Mouse (Mus musculus) forebrain, embryonic 14.5 days (tissue): ENCODE measurements around the gene Depdc1b. TPM values are rescaled to one million over a fixed set of nuclear protein-coding genes. Genes with fewer than 3 reads are reported as not detected.

Source experiments
- ATAC-seq: fragments of 200-750 bp; cut with Nextera tagmentation; 2 replicates; pipeline ENCODE4 v1.8.0; 2017; ENCODE audit warnings: mild to moderate bottlenecking, moderate library complexity
- DNase-seq: peaks from one replicate; pipeline ENCODE4 v3.0.0-alpha.2; 2015; ENCODE audit warnings: low spot score
- H3K27ac ChIP-seq: fragments of 300-500 bp; sonication (generic); 2 replicates; pipeline ENCODE4 v1.5.1; 2014; ENCODE audit warnings: low read depth, mild to moderate bottlenecking, control low read depth, low read length, moderate library complexity
- H3K27me3 ChIP-seq: fragments of 300-500 bp; sonication (generic); replicated peaks from 2 replicates; pipeline ENCODE4 v1.6.1; 2014; ENCODE audit warnings: low read length, control low read depth, mixed read lengths; ENCODE audit not compliant: control insufficient read depth, insufficient read depth
- H3K36me3 ChIP-seq: fragments of 300-500 bp; sonication (generic); 2 replicates; pipeline ENCODE4 v1.6.1; 2014; ENCODE audit warnings: low read length, control low read depth; ENCODE audit not compliant: control insufficient read depth, insufficient read depth
- H3K4me1 ChIP-seq: fragments of 300-500 bp; sonication (generic); 2 replicates; pipeline ENCODE4 v1.6.1; 2014; ENCODE audit warnings: antibody characterized with exemption, low read length, control low read depth; ENCODE audit not compliant: control insufficient read depth, insufficient read depth
- H3K4me2 ChIP-seq: fragments of 300-500 bp; sonication (generic); 2 replicates; pipeline ENCODE4 v1.6.1; 2014; ENCODE audit warnings: mild to moderate bottlenecking, control low read depth, low read length
- H3K4me3 ChIP-seq: fragments of 300-500 bp; sonication (generic); 2 replicates; pipeline ENCODE4 v1.5.1; 2014; ENCODE audit warnings: low read depth, low read length, control low read depth
- H3K9ac ChIP-seq: fragments of 300-500 bp; sonication (generic); 2 replicates; pipeline ENCODE4 v1.6.1; 2014; ENCODE audit warnings: mild to moderate bottlenecking, low read length, control low read depth, moderate library complexity
- H3K9me3 ChIP-seq: fragments of 300-500 bp; sonication (generic); replicated peaks from 2 replicates; pipeline ENCODE4 v1.6.1; 2016; ENCODE audit warnings: low read length, control low read depth, mixed read lengths; ENCODE audit not compliant: control insufficient read depth
- WGBS: fragments of 180-500 bp; shearing (Covaris S2); extraction: QIAGEN DNeasy Blood & Tissue Kit; methylation state at CpG from one replicate; pipeline ENCODE4 v1.1.7; 2014; 5-methylcytosine and 5-hydroxymethylcytosine counted together
- polyA plus RNA-seq: library from polyadenylated mRNA; unstranded; fragments of >200 nt; fragmentation: Nextera tagmentation; extraction: Ambion mirVana; gene quantifications from 2 replicates; pipeline ENCODE4 v1.2.1, GENCODE M21; 2014

The Depdc1b gene
- polyA plus RNA-seq, 1 experiment from 2014 or later: 6.8 TPM

DNA sequence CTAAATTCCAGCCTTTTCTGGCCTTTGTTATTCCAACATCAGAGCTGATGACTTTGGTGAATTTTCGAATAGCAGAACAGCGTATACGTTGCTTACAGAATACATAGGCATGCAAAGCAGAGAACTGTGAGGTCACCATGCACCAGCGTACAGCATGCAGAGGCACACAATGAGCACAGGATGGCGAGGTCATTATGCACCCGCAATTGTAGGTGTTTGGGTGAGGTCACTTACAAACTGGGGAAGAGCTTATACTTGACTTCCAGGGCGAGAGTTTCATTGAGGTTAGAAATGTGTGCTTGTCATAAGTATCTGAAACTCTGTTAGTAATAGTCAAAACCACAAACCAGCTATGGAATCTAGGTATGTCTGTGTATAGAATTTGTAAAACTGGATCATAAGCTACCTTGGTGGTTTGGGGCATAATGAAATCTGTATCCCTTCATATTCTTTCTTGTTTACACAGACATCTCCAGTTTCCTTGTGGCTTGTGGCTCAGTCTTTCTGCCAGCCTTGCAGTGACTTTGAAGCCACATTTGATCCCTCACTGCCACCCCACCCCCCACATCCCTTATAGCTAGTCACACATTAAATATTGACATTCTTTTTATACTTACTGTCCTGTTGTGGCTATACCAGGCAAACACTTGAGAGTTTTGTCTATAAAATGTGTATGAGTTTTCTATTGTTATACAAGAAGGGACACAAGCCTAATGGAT, 13.0 kb upstream of the Depdc1b start:
- no peak overlapping the region for H3K27ac ChIP-seq
- DNase-seq (no peak), ATAC-seq (no peak)
- 72% methylated on average over 7 of the region's 7 CpGs for whole genome bisulfite sequencing
- no peaks in the 10 kb centered on the region for H3K36me3 ChIP-seq
- H3K4me1 ChIP-seq: no peaks in the 10 kb centered on the region; the same call in 1 of the 2 replicates
- H3K4me2 ChIP-seq: no peak overlapping the region
- no peak overlapping the region for H3K4me3 ChIP-seq
- no peak overlapping the region for H3K9ac ChIP-seq
- no peaks in the 10 kb centered on the region for H3K27me3 ChIP-seq
- H3K9me3 ChIP-seq: no peaks in the 10 kb centered on the region

DNA sequence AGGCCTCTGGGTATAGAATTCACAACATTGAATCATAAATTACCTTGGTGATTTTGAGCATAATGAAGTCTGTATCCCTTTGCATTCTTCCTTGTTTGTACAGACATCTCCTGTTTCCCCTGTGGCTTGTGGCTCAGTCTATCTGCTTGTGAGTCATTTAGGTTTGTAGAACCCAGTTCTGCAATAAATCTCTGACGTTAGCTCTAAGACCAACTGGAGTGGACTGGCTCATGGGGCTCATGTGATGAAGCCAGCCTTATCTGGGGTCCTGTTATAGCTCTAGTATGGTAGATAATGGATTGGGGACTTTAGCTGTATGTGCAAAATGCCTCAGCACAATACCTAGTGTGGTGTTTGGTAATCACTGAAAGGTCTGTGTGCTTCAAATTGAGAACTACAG, 12.3 kb upstream of the Depdc1b start:
- WGBS: 85% methylated on average over 1 of the region's 1 CpGs
- no peak overlapping the region for H3K4me3 ChIP-seq
- H3K4me1 ChIP-seq: no peaks in the 10 kb centered on the region; the same call in 1 of the 2 replicates
- no peaks in the 10 kb centered on the region for H3K27me3 ChIP-seq
- ATAC-seq (no peak), DNase-seq (no peak)
- no peak overlapping the region for H3K27ac ChIP-seq
- no peak overlapping the region for H3K9ac ChIP-seq
- no peak overlapping the region for H3K4me2 ChIP-seq
- H3K9me3 ChIP-seq: no peaks in the 10 kb centered on the region
- H3K36me3 ChIP-seq: no peaks in the 10 kb centered on the region

DNA sequence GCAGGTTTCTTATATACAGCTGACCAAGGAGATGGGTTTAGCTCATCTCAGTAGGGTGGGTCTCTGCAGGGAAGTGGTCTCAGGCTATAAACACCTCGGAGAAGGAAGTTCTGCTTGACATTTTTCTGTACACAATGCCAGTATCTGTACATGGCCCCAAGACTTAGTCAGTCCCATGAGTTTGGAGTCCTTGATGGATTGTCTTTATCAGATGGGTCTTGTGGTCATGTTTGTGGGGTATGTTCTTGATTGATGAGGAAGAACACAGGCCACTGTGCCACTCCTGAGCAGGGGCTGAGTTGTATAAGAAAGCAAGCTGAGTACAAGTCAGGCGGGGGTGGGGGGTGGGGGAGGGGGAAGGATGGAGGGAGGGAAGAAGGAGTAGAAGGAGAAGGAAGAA, 11.5 kb upstream of the Depdc1b start:
- Histone ChIP-seq H3K27me3 (no peaks in the 10 kb centered on the region), H3K9ac (no peak overlapping the region), H3K9me3 (no peaks in the 10 kb centered on the region), H3K27ac (no peak overlapping the region), H3K36me3 (no peaks in the 10 kb centered on the region), H3K4me3 (no peak overlapping the region), H3K4me1 (no peaks in the 10 kb centered on the region; the same call in 1 of the 2 replicates), H3K4me2 (no peak overlapping the region)
- DNase-seq (no peak), ATAC-seq (no peak)
- WGBS: 51% methylated on average over 2 of the region's 2 CpGs

DNA sequence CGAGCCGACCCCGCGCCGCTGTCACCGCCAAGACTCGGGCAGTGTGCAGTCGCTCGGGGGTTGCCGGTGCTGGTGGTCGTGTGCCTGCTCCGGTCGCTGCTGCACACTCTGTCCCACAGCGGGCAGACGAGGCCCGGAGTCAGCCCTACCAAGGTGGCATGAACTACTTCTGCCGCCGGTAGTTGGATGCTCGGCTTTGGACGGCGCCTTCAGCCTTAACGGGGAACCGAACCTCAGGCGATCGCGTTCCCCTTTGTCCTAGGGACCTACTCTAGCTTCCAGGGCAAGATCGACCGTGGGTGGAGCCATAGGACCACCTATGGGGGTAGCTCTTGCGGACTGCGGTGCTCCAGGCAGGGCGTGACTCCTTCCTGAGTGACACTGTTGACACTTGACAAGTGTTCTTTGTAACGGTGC, 363 bp downstream of the Depdc1b start:
- peak; percentile 81 for ATAC-seq
- under 1% methylated on average over 32 of the region's 32 CpGs for WGBS
- H3K36me3 ChIP-seq: no peaks in the 10 kb centered on the region

DNA sequence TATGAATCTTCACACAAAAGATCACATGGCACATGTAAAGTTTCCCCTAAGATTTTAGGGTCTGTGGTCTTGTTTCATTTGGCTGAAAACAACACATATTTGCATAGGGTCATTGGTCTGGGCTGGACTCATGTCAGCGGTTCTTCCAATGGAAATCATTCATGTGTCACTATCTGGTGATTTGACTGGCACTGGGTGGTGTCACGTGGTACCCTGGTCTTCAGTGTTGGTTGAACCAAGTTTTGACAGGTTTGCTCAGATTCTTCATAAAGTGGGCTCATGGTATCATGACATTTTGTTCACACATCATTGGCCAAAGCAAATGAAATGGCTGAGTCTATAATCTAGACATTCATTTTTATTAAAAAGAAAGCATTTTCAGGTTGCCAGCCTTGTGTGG, 1.3 kb downstream of the Depdc1b start:
- no peak overlapping the region for H3K9ac ChIP-seq
- 88% methylated on average over 2 of the region's 2 CpGs for WGBS
- no peaks in the 10 kb centered on the region for H3K36me3 ChIP-seq
- H3K4me1 ChIP-seq: peaks cover 14% of the 10 kb centered on the region
- H3K27ac ChIP-seq: no peak overlapping the region
- H3K4me2 ChIP-seq: peak overlapping the region; percentile 93
- peak overlapping the region; percentile 59; the same call in 1 of the 2 replicates for H3K4me3 ChIP-seq
- ATAC-seq (no peak), DNase-seq (no peak)
- H3K27me3 ChIP-seq: no peaks in the 10 kb centered on the region
- H3K9me3 ChIP-seq: no peaks in the 10 kb centered on the region

More for the DNA sequence above, 363 bp downstream of the Depdc1b start:
- 0 out of 2 replicates have a peak overlapping the region, but pooled peaks have one; percentile 21 for H3K27ac ChIP-seq
- H3K4me2 ChIP-seq: peak overlapping the region; percentile 93
- peak overlapping the region; percentile 81 for H3K9ac ChIP-seq
- H3K27me3 ChIP-seq: no peaks in the 10 kb centered on the region
- H3K4me1 ChIP-seq: peaks cover 14% of the 10 kb centered on the region
- H3K4me3 ChIP-seq: peak overlapping the region; percentile 59
- DNase-seq: peak; percentile 30
- H3K9me3 ChIP-seq: no peaks in the 10 kb centered on the region

DNA sequence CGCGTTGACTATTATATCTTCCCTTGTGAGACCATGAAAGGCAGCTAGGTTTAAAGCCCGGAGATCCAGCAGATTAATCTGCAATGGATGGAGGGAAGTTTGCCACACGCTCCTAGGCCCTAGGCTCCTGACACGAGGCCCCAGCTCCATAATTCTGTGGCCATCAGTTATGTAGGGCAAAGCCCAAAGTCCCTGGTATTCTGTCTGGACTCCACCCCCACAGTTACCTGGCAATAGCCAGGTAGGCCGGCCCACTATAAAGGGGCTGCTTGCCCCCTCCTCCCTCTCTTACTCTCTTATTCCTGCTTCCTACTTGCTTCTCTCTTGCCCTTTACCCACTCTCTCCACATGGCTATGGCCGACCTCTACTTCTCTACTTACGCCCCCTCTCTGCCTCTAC, 2.9 kb downstream of the Depdc1b start:
- WGBS: 93% methylated on average over 8 of the region's 8 CpGs
- ATAC-seq: no peak
- no peak overlapping the region for H3K4me3 ChIP-seq

DNA sequence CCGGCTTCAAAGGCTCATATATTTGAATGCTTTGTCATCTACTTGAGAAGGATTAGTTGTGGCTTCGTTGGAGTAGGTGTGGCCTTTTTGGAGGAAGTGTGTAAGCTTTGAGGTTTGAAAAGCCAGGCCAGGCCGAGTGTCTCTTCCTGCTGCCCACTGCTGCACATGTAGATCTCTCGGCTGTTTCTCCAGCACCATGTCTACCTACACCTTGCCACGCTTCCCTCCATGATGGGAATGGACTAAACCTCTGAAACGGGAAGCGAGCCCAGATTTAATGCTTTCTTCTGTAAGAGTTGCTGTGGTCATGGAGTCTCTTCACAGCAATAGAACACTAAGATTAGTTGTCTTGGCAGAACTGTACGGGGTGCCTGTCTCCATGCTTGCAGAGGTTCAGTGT, 4.1 kb downstream of the Depdc1b start:
- H3K9ac ChIP-seq: no peak overlapping the region
- 90% methylated on average over 8 of the region's 8 CpGs for WGBS
- H3K27ac ChIP-seq: no peak overlapping the region
- H3K4me1 ChIP-seq: peaks cover 13% of the 10 kb centered on the region
- ATAC-seq: no peak
- H3K4me3 ChIP-seq: no peak overlapping the region
- no peak for DNase-seq
- H3K27me3 ChIP-seq: no peaks in the 10 kb centered on the region
- H3K9me3 ChIP-seq: no peaks in the 10 kb centered on the region
- H3K4me2 ChIP-seq: no peak overlapping the region
- peaks cover 12% of the 10 kb centered on the region; the same call in 1 of the 2 replicates for H3K36me3 ChIP-seq

More for the DNA sequence above, 2.9 kb downstream of the Depdc1b start:
- Histone ChIP-seq H3K4me1 (peaks cover 14% of the 10 kb centered on the region), H3K36me3 (0 out of 2 replicates have a peak, but pooled peaks cover 1% of the 10 kb centered on the region), H3K27ac (no peak overlapping the region), H3K9me3 (no peaks in the 10 kb centered on the region), H3K9ac (no peak overlapping the region), H3K27me3 (no peaks in the 10 kb centered on the region), H3K4me2 (no peak overlapping the region)
- no peak for DNase-seq

DNA sequence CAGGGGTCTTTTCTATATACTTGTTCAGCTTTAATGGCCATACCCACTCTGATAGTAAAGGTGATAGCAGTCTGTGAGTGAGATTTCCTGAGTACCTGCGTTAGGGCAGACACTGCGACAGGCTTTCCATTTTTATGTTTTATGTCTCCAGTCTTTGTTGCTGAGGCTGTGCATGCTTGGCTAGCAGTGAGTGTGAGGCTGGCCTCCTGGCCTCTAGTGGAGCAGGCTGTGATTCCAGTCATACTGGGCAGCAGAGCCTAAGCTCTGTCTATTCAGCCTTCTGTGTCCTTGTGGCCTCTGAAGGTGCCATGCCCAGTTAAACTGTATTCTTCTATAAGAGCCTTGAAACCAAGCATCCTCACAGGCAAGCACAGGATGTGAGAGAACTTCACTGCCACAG, 6.3 kb downstream of the Depdc1b start:
- no peaks in the 10 kb centered on the region for H3K27me3 ChIP-seq
- 97% methylated on average over 2 of the region's 2 CpGs for WGBS
- H3K27ac ChIP-seq: no peak overlapping the region
- no peak for DNase-seq
- no peaks in the 10 kb centered on the region; the same call in 1 of the 2 replicates for H3K4me1 ChIP-seq
- no peak overlapping the region for H3K9ac ChIP-seq
- H3K4me2 ChIP-seq: no peak overlapping the region
- no peak overlapping the region for H3K4me3 ChIP-seq
- no peaks in the 10 kb centered on the region for H3K9me3 ChIP-seq
- peaks cover 19% of the 10 kb centered on the region; the same call in 1 of the 2 replicates for H3K36me3 ChIP-seq
- no peak for ATAC-seq

DNA sequence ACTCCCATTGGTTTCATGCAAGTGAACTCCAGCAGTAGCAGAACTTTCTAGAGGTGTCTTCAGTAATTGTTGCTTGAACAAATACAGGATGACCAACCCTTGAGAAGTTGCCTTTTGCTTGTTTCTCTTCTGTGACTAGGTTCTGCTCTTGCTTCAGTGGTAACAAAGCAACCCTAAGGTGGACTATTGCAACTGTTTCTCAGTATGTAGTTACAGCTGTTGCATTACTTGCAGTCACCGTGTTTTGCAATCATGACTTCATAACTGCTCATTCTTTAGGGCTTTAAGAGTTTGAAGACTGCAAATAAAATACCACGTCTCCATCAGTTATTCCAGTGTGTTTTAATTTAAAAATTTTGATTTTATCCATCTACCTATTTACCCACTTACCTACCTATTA, 7.2 kb downstream of the Depdc1b start:
- H3K4me2 ChIP-seq: no peak overlapping the region
- DNase-seq: no peak
- H3K36me3 ChIP-seq: peaks cover 19% of the 10 kb centered on the region; the same call in 1 of the 2 replicates
- no peaks in the 10 kb centered on the region for H3K27me3 ChIP-seq
- 94% methylated on average over 2 of the region's 2 CpGs for WGBS
- no peak overlapping the region for H3K9ac ChIP-seq
- no peaks in the 10 kb centered on the region for H3K4me1 ChIP-seq
- no peak overlapping the region for H3K4me3 ChIP-seq
- ATAC-seq: no peak
- H3K9me3 ChIP-seq: no peaks in the 10 kb centered on the region
- no peak overlapping the region for H3K27ac ChIP-seq
